Mouse (Mus musculus) myocyte (in vitro differentiated cells): ENCODE data around the gene Tfe3. TPM values are rescaled to one million over a fixed set of nuclear protein-coding genes. Genes with fewer than 3 reads are reported as not detected.

Experiments used
- H3K27me3 ChIP-seq: one replicate; pipeline ENCODE4 v1.6.1; 2011; ENCODE audit not compliant: control insufficient read depth, insufficient read depth, insufficient read length
- H3K36me3 ChIP-seq: one replicate; pipeline ENCODE4 v1.6.1; 2011; ENCODE audit not compliant: control insufficient read depth, insufficient read depth
- H3K4me2 ChIP-seq: one replicate; pipeline ENCODE4 v1.6.1; 2011; ENCODE audit warnings: low read depth, control low read depth
- H3K4me3 ChIP-seq: one replicate; pipeline ENCODE4 v1.5.1; 2011; ENCODE audit warnings: mild to moderate bottlenecking, control low read depth, moderate library complexity
- H3K79me2 ChIP-seq: one replicate; pipeline ENCODE4 v1.6.1; 2011; ENCODE audit not compliant: control insufficient read depth, insufficient read depth
- H3ac ChIP-seq: one replicate; pipeline ENCODE4 v1.6.1; 2011; ENCODE audit not compliant: control insufficient read depth, insufficient read length
- CEBPB ChIP-seq: IDR thresholded peaks from 2 replicates; pipeline ENCODE4 v1.6.1; 2011; ENCODE audit warnings: mild to moderate bottlenecking, moderate library complexity; ENCODE audit not compliant: poor library complexity, insufficient read depth, severe bottlenecking
- E2F4 ChIP-seq: IDR thresholded peaks from one replicate; pipeline ENCODE4 v1.6.1; 2011; ENCODE audit warnings: mild to moderate bottlenecking, control low read depth, moderate library complexity; ENCODE audit not compliant: insufficient read depth
- MAX ChIP-seq: IDR thresholded peaks from one replicate; pipeline ENCODE4 v1.6.1; 2011; ENCODE audit warnings: low read depth, mild to moderate bottlenecking, control low read depth
- MYOD1 ChIP-seq, 3 experiments: IDR thresholded peaks; one replicate each; pipeline ENCODE4 v1.6.1; 2011; ENCODE audit warnings: control low read depth in 2 of 3, low read depth in 2 of 3, mild to moderate bottlenecking in 2 of 3, moderate library complexity in 1 of 3; ENCODE audit not compliant: insufficient read length in 2 of 3, control insufficient read depth in 1 of 3
- MYOG ChIP-seq, 3 experiments: IDR thresholded peaks; one replicate each; pipeline ENCODE4 v1.6.1; 2011; ENCODE audit warnings: control low read depth in 2 of 3, low read depth in 2 of 3, mild to moderate bottlenecking in 2 of 3; ENCODE audit not compliant: insufficient read length in 2 of 3, control insufficient read depth in 1 of 3, insufficient read depth in 1 of 3
- POLR2A ChIP-seq: IDR thresholded peaks from one replicate; pipeline ENCODE4 v1.6.1; 2011; ENCODE audit warnings: low read depth, mild to moderate bottlenecking, control low read depth, moderate library complexity; ENCODE audit not compliant: insufficient read length
- POLR2AphosphoS2 ChIP-seq: IDR thresholded peaks from one replicate; pipeline ENCODE4 v1.6.1; 2011; ENCODE audit warnings: low read depth, control low read depth; ENCODE audit not compliant: insufficient read length
- REST ChIP-seq: IDR thresholded peaks from one replicate; pipeline ENCODE4 v1.6.1; 2011; ENCODE audit warnings: mild to moderate bottlenecking, control low read depth, moderate library complexity; ENCODE audit not compliant: insufficient read depth, insufficient read length
- SRF ChIP-seq: IDR thresholded peaks from one replicate; pipeline ENCODE4 v1.6.1; 2011; ENCODE audit warnings: low read depth; ENCODE audit not compliant: control insufficient read depth, insufficient read length
- TCF12 ChIP-seq: IDR thresholded peaks from one replicate; pipeline ENCODE4 v1.6.1; 2011; ENCODE audit warnings: mild to moderate bottlenecking, control low read depth; ENCODE audit not compliant: poor library complexity, insufficient read depth, severe bottlenecking
- TCF3 ChIP-seq: IDR thresholded peaks from one replicate; pipeline ENCODE4 v1.6.1; 2011; ENCODE audit warnings: low read depth, control low read depth; ENCODE audit not compliant: insufficient read length
- USF1 ChIP-seq: IDR thresholded peaks from one replicate; pipeline ENCODE4 v1.6.1; 2011; ENCODE audit warnings: low read depth, mild to moderate bottlenecking, control low read depth, moderate library complexity
- polyA plus RNA-seq: library from polyadenylated mRNA; unstranded; fragments of >200 nt; fragmentation: generic; extraction: Trizol; gene quantifications from one replicate; pipeline ENCODE4 v1.2.1, GENCODE M21; 2012; ENCODE audit warnings: missing spikeins

Gene Tfe3
- polyA plus RNA-seq, 1 experiment, result 31.9 TPM

GRCm38 (mm10) chrX:7765281-7765670 lies 2.9 kb downstream of the Tfe3 start:
- TF ChIP-seq MYOG (IDR thresholded peaks at IDR 0.05; ENCODE audit: control insufficient read depth in 1 of 3, insufficient read depth in 1 of 3, insufficient read length in 2 of 3, low read depth in 2 of 3), result no peak
- no peak for TF ChIP-seq MAX
- no peak for TF ChIP-seq MYOD1 (IDR thresholded peaks at IDR 0.05; ENCODE audit: control insufficient read depth in 1 of 3, insufficient read length in 2 of 3, low read depth in 2 of 3)
- TF ChIP-seq POLR2AphosphoS2, result no peak
- no peak for TF ChIP-seq USF1
- no peak for TF ChIP-seq TCF3
- TF ChIP-seq E2F4, result no peak
- no peak for TF ChIP-seq CEBPB
- no peak for TF ChIP-seq TCF12
- TF ChIP-seq REST, result no peak
- no peak for TF ChIP-seq SRF
- TF ChIP-seq POLR2A, result no peak
- Histone ChIP-seq H3K36me3 (peaks cover 4% of the 10 kb centered on the region), H3K27me3 (no peaks in the 10 kb centered on the region), H3ac (no peak overlapping the region), H3K4me2 (peak overlapping the region; percentile 73), H3K4me3 (peak overlapping the region; percentile 62), H3K79me2 (peaks cover 13% of the 10 kb centered on the region)

- Histone ChIP-seq H3ac (no peak overlapping the region), H3K4me3 (peak overlapping the region; percentile 62), H3K79me2 (peaks cover 13% of the 10 kb centered on the region), H3K27me3 (no peaks in the 10 kb centered on the region), H3K4me2 (peak overlapping the region; percentile 73), H3K36me3 (peaks cover 4% of the 10 kb centered on the region)
- no peak for TF ChIP-seq USF1
- TF ChIP-seq SRF, result no peak
- TF ChIP-seq POLR2AphosphoS2, result no peak
- no peak for TF ChIP-seq MYOD1 (IDR thresholded peaks at IDR 0.05; ENCODE audit: control insufficient read depth in 1 of 3, insufficient read length in 2 of 3, low read depth in 2 of 3)
- no peak for TF ChIP-seq E2F4
- TF ChIP-seq MAX, result no peak
- TF ChIP-seq CEBPB, result 0 out of 2 replicates have a peak, but pooled peaks have one; percentile 25
Observed at GRCm38 (mm10) chrX:7765764-7766163, 3.4 kb downstream of the Tfe3 start.

GRCm38 (mm10) chrX:7769302-7770017 lies 7.1 kb downstream of the Tfe3 start:
- H3K27me3 ChIP-seq, result no peaks in the 10 kb centered on the region
- H3K4me3 ChIP-seq, result no peak overlapping the region
- H3ac ChIP-seq, result no peak overlapping the region
- peaks cover 11% of the 10 kb centered on the region for H3K36me3 ChIP-seq
- H3K4me2 ChIP-seq, result no peak overlapping the region
- peaks cover 6% of the 10 kb centered on the region for H3K79me2 ChIP-seq
- TF ChIP-seq MYOD1 (IDR thresholded peaks at IDR 0.05; ENCODE audit: control insufficient read depth in 1 of 3, insufficient read length in 2 of 3, low read depth in 2 of 3) (no peak), CEBPB (no peak), MYOG (IDR thresholded peaks at IDR 0.05; ENCODE audit: control insufficient read depth in 1 of 3, insufficient read depth in 1 of 3, insufficient read length in 2 of 3, low read depth in 2 of 3) (no peak), USF1 (no peak), TCF3 (no peak)

- TF ChIP-seq POLR2AphosphoS2 (no peak), MAX (no peak), SRF (no peak), E2F4 (no peak), POLR2A (no peak), TCF12 (no peak), USF1 (no peak), TCF3 (no peak), MYOD1 (IDR thresholded peaks at IDR 0.05; ENCODE audit: control insufficient read depth in 1 of 3, insufficient read length in 2 of 3, low read depth in 2 of 3) (no peak), CEBPB (no peak)
- Histone ChIP-seq H3K36me3 (peaks cover 8% of the 10 kb centered on the region), H3K27me3 (no peaks in the 10 kb centered on the region), H3K4me3 (no peak overlapping the region), H3K4me2 (no peak overlapping the region), H3K79me2 (no peaks in the 10 kb centered on the region), H3ac (no peak overlapping the region)
Observed at GRCm38 (mm10) chrX:7772766-7773165, 10.4 kb downstream of the Tfe3 start.
